Mouse (Mus musculus) 3T3-L1 (cell line): ENCODE data around the gene Crk.

Source experiments
- DNase-seq: peaks from one replicate; pipeline ENCODE4 v3.0.0-alpha.2; 2015; ENCODE audit warnings: low read depth, low spot score

Gene Crk

GRCm38 (mm10) chr11:75738477-75738821 is 59.4 kb downstream of the Crk start:
- no peak for DNase-seq

- no peak for DNase-seq
Measured at GRCm38 (mm10) chr11:75740204-75740603, 61.1 kb downstream of the Crk start.

GRCm38 (mm10) chr11:75741615-75742014 is 62.6 kb downstream of the Crk start:
- no peak for DNase-seq

GRCm38 (mm10) chr11:75744761-75745160 is 65.7 kb downstream of the Crk start:
- DNase-seq = no peak

- no peak for DNase-seq
Measured at GRCm38 (mm10) chr11:75750537-75750936, 71.5 kb downstream of the Crk start.

- DNase-seq = peak; percentile 29
Measured at GRCm38 (mm10) chr11:75751082-75751481, 72.0 kb downstream of the Crk start.
